Mouse (Mus musculus) WW6 (cell line): ENCODE results near the gene Ppip5k1.

ENCODE experiments used
- DNase-seq: peaks from one replicate; pipeline ENCODE4 v3.0.0-alpha.2; 2013; ENCODE audit warnings: low read depth, low spot score

Gene Ppip5k1

GRCm38 (mm10) chr2:121299471-121299870 lies 55.7 kb downstream of the Ppip5k1 start:
- DNase-seq, result no peak

GRCm38 (mm10) chr2:121298131-121298530 lies 57.1 kb downstream of the Ppip5k1 start:
- no peak for DNase-seq

GRCm38 (mm10) chr2:121297701-121298100 lies 57.5 kb downstream of the Ppip5k1 start:
- no peak for DNase-seq

- no peak for DNase-seq
These were observed 58.4 kb downstream of the Ppip5k1 start for GRCm38 (mm10) chr2:121296754-121297231.

- no peak for DNase-seq
These were observed 59.3 kb downstream of the Ppip5k1 start for GRCm38 (mm10) chr2:121295608-121296571.

DNA sequence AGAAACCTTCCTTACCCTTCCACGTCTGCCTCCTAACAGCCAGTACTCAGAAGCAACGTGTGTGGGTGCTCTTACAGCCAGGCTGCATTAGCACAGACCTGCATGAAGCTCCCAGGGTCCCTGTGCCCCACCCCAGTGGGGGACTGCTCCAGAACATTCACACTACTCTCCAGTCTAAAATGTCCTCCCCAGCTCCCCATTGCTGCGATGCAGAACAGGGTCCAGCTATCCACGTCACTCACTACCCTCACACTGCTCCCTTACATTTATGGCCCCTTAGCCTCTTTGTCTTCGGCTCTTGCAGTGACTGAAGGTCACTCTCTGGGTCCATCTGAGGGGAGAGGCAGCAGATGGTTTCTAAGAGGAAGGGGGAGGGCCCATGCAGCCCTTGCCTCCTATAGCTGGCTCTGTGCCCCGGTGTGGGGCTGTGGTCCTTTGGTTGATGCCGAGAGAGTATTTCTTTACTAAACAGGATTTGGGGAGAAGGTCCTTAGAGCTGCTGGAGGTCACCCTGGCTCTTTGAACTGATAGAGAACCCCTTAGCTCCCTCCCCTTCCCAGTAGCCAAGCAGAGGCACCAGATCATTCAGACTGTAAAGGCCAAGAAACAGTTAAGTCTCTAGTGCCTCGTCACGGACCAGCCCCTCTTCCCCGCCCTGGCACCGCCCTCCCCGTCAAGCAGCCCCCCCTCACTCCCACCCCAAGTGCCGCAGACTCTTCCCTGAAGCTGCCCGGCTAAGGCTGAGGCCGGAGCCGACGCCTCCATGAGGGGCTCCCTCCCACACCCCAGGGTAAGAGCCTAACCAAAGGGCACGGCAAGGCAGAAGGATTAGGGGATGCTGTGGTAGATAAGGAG lies 60.2 kb downstream of the Ppip5k1 start:
- DNase-seq, result no peak

GRCm38 (mm10) chr2:121294182-121294581 lies 61.0 kb downstream of the Ppip5k1 start:
- no peak for DNase-seq

DNA sequence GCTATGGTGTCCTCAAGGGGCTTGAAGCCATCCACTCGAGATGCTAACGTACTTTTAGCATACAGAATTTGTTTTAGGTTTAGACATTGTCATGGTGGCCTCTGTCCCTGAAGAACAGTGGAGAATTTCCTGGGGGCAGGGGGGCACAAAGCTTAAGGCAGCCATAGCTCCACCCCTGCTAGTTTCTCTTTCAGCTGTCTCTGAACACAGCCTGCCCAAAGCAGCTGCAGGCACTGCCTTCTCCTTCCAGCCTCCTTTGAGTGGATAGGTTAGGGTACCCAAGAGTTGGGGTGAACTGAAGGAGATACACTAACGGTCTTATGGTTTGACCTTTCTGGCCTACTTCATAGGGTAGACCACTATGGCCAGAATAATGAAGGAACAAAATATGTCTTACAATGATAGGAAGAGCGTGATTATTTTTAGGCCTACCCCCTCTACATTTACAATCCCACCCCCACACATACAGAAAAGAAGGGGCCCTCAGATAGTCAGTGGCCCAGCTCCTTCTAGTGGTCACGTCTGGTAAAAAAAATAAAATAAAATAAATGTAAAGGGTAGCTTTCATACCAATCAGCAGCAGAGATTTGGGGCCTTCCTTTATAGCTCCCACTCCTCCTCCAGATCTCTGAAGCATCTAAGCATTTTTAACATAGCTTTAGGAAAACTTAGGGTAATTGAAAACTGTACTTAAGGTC lies 62.7 kb downstream of the Ppip5k1 start:
- no peak for DNase-seq

- DNase-seq, result no peak
These were observed 65.3 kb downstream of the Ppip5k1 start for GRCm38 (mm10) chr2:121289730-121290540.

DNA sequence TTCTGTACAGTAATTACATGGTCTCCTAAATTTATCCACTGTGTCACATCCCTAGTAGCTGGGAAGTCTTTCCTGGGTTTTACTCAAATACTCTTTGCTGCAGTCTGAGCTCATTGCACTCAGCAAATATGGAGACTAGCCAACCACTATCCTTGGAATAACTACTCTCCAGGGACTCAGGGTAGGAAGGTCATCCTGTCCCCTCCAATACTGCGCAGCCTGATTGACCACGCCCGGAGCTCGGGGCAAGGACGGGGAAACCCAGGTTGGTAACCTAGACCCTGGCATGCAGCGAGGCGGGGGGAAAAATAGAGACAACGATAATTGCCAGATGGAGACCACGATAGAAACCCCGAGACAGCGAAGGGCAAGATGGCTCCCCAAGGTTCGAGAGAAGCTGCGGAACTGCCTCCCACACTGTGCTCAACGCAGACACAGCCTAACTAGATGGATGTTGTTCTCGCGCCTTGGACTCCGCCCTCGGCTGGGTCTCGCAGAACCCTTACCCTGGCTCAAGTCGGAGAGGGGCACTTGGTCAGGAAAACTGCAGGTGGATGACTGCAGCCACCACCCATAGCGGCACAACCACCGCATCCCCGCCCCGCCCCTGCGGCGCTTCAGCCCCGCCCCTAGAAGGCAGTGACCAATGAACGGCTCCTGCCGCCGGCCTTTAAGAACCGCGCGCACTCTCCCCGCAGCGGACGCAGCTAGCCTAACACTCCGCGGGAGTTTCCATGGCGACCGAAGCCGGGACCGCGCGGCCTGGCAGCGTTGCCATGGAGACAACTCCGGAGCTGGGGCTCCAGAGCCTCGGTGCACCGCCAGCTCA lies 66.1 kb downstream of the Ppip5k1 start, which contains the start of gene Map1a:
Gene Map1a, plus strand, starts transcription at position 700 of the 829 bp plus-strand sequence.
- peak; percentile 95 for DNase-seq

GRCm38 (mm10) chr2:121287850-121288249 lies 67.3 kb downstream of the Ppip5k1 start:
- no peak for DNase-seq

DNA sequence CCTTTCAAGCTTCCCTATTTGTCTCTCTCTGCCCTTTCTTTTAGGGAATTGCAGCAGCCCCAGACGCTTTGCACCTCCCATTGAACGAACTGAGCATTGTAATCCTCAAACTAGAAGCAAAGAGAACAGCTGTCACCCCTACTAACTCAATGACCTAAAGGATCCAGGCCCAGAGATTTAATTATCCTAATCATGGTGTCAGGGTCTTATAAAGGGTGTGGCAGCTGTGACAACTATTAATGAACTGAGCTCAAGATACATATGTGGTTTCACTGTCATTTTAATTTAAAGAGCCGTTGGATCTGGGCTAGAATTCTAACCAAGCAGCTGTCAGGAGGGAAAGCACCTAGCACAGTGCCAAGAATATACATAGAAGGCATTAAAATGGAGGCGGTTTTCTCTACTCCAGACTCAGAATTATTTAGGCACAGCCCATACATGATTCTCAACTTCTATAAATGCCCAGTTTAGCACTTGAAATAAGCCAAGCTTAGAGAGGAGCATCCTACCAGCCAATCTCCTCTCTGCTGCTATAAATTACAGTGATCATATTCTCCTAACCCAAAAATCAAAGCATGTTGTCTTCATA lies 83.2 kb downstream of the Ppip5k1 start:
- no peak for DNase-seq

DNA sequence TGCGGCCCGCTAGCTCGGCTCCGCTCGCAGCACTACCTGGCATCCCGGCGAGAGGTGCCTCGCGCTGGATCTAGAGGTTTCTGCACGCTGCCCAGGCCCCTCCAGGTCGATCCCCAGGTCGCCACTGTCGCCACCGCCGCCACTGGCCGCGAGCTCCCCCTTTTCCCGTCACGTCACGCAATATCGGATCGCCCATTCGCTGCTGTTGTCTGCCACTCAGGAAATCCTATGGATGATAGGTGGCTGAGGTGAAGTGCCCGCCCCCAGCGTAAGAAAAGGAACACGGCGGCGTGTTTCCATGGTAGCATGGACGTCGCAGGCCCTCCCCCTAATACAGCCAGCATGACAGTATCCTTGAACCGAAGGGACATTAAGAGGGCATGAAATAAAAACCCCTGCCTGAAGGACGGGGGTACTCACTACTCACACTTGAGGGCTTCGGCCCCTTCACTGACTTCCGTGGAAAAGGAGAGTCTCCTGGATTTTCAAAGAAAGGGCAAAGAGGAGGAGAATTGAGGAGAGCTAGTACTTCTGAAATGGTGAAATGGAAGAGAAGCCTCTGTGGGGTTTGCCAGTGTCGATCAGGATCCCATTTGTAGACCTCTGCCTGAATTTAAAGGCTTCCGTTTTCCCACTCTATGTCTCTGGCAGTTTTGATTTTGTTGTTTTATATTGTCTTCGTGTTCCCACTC lies 83.8 kb downstream of the Ppip5k1 start, which contains the start of gene Trp53bp1:
Gene Trp53bp1, minus strand, starts transcription at position 172 of the 692 bp plus-strand sequence.
- DNase-seq, result peak; percentile 79

GRCm38 (mm10) chr2:121270521-121271235 lies 84.5 kb downstream of the Ppip5k1 start:
- peak; percentile 38 for DNase-seq

- DNase-seq, result no peak
These were observed 86.8 kb downstream of the Ppip5k1 start for GRCm38 (mm10) chr2:121268446-121268845.
